Mouse (Mus musculus) gastrocnemius, adult 8-10 months (tissue): ENCODE data around the gene Ubxn11. TPM values are rescaled to one million over a fixed set of nuclear protein-coding genes. Genes with fewer than 3 reads are reported as not detected.
"Not testable (repeated sequence)": the region's sequence is repeated elsewhere in the genome, so short reads cannot be mapped to it uniquely, and the experiment has no call there.

ENCODE experiments used
- DNase-seq, 2 experiments: peaks; one replicate each; pipeline ENCODE4 v3.0.0; 2022; ENCODE audit warnings: low spot score in 2 of 2
- total RNA-seq, 4 experiments: library from RNA; stranded (reverse); gene quantifications; 2 replicates each; pipeline ENCODE4 v1.2.4; 2022

The Ubxn11 gene
- total RNA-seq, 4 experiments from 2014 or later, result 1.0 to 2.3 (median 1.9) TPM

- DNase-seq, result not testable (repeated sequence)
Measured at GRCm38 (mm10) chr4:134144297-134144696, 41.9 kb downstream of the Ubxn11 start.

- DNase-seq, result no peak
Measured at GRCm38 (mm10) chr4:134149389-134149788, 47.0 kb downstream of the Ubxn11 start.

GRCm38 (mm10) chr4:134152112-134152511 is 49.7 kb downstream of the Ubxn11 start:
- DNase-seq, result no peak

- no peak for DNase-seq
Measured at GRCm38 (mm10) chr4:134153656-134154055, 51.3 kb downstream of the Ubxn11 start.

GRCm38 (mm10) chr4:134154354-134154753 is 52.0 kb downstream of the Ubxn11 start:
- DNase-seq, result peak; percentile 51 to 69

- DNase-seq, result no peak
Measured at GRCm38 (mm10) chr4:134155531-134155930, 53.2 kb downstream of the Ubxn11 start.

GRCm38 (mm10) chr4:134155961-134156465 is 53.6 kb downstream of the Ubxn11 start:
- peak; percentile 27 to 52 for DNase-seq

GRCm38 (mm10) chr4:134156744-134157143 is 54.4 kb downstream of the Ubxn11 start:
- peak; percentile 62 to 76 for DNase-seq

GRCm38 (mm10) chr4:134157558-134157957 is 55.2 kb downstream of the Ubxn11 start:
- no peak for DNase-seq

- DNase-seq, result no peak
Measured at GRCm38 (mm10) chr4:134158774-134159173, 56.4 kb downstream of the Ubxn11 start.

GRCm38 (mm10) chr4:134160071-134160470 is 57.7 kb downstream of the Ubxn11 start:
- DNase-seq, result peak; percentile 12 to 32

- DNase-seq, result no peak
Measured at GRCm38 (mm10) chr4:134164591-134164990, 62.2 kb downstream of the Ubxn11 start.

GRCm38 (mm10) chr4:134165024-134165423 is 62.7 kb downstream of the Ubxn11 start:
- no peak for DNase-seq

- DNase-seq, result no peak
Measured at GRCm38 (mm10) chr4:134165548-134166465, 63.4 kb downstream of the Ubxn11 start.

- no peak for DNase-seq
Measured at GRCm38 (mm10) chr4:134166906-134167305, 64.5 kb downstream of the Ubxn11 start.

- DNase-seq, result no peak
Measured at GRCm38 (mm10) chr4:134172391-134172790, 70.0 kb downstream of the Ubxn11 start.

Other genes starting within 250 kb of the Ubxn11 start
- gene Rps6ka1, start 214.8 kb upstream of the Ubxn11 start, total RNA-seq, result 1 to 10 TPM; 3.3 to 4.7 (median 4.0) TPM
- gene Hmgn2, start 133.9 kb upstream of the Ubxn11 start, total RNA-seq, result 10 to 100 TPM; 28.5 to 36.6 (median 31.6) TPM
- 1 to 10 TPM; 8.0 to 9.1 (median 8.8) TPM for gene Dhdds, start 101.7 kb upstream of the Ubxn11 start, total RNA-seq
- under 1 TPM; 0.39 to 0.96 (median 0.60) TPM for gene Lin28a, start 83.7 kb upstream of the Ubxn11 start, total RNA-seq
- not detected for gene Zfp683, start 48.7 kb upstream of the Ubxn11 start, total RNA-seq
- gene Crybg2, start 41.8 kb upstream of the Ubxn11 start, total RNA-seq, result not detected
- gene Cd52, start 7.5 kb upstream of the Ubxn11 start, total RNA-seq, result under 1 TPM in 1 of 4 experiments, not detected in 3; 0.85 TPM
- 10 to 100 TPM in 3 of 4 experiments, 1 to 10 TPM in 1; 9.0 to 16.5 (median 13.4) TPM for gene Sh3bgrl3, start 26.2 kb downstream of the Ubxn11 start, total RNA-seq
- 10 to 100 TPM; 46.5 to 67.7 (median 55.8) TPM for gene Cep85, start 84.5 kb downstream of the Ubxn11 start, total RNA-seq
- gene Gm7534, start 100.4 kb downstream of the Ubxn11 start, total RNA-seq, result not detected
- gene Catsper4, start 124.8 kb downstream of the Ubxn11 start, total RNA-seq, result 1 to 10 TPM in 2 of 4 experiments, under 1 TPM in 2; 0.75 to 1.8 (median 1.1) TPM
- 10 to 100 TPM; 48.7 to 66.3 (median 61.7) TPM for gene Cnksr1, start 135.8 kb downstream of the Ubxn11 start, total RNA-seq
- under 1 TPM in 1 of 4 experiments, not detected in 3; 0.29 TPM for gene E130218I03Rik, start 141.1 kb downstream of the Ubxn11 start, total RNA-seq
- 1 to 10 TPM; 5.0 to 7.3 (median 6.1) TPM for gene Zfp593, start 143.0 kb downstream of the Ubxn11 start, total RNA-seq
- gene Gm30191, start 144.4 kb downstream of the Ubxn11 start, total RNA-seq, result not detected
- gene Grrp1, start 151.5 kb downstream of the Ubxn11 start, total RNA-seq, result 1 to 10 TPM; 1.7 to 2.5 (median 1.8) TPM
- gene Pdik1l, start 185.3 kb downstream of the Ubxn11 start, total RNA-seq, result 1 to 10 TPM; 2.5 to 4.1 (median 3.4) TPM
- 100 to 1,000 TPM; 202 to 681 (median 229) TPM for gene Trim63, start 212.6 kb downstream of the Ubxn11 start, total RNA-seq
- 10 to 100 TPM in 2 of 4 experiments, 1 to 10 TPM in 2; 3.4 to 20.1 (median 11.8) TPM for gene Slc30a2, start 240.6 kb downstream of the Ubxn11 start, total RNA-seq